Mouse (Mus musculus): ENCODE results near the gene Itgb2. TPM values are rescaled to one million over a fixed set of nuclear protein-coding genes. Genes with fewer than 3 reads are reported as not detected.

Gene Itgb2
- total RNA-seq, 1 experiment = 0.54 TPM

GRCm38 (mm10) chr10:77522746-77523145 is 7.3 kb upstream of the Itgb2 start:
- H3K27ac ChIP-seq (ENCODE audit: insufficient read depth, low read depth, low read length, poor library complexity, severe bottlenecking) = no peak overlapping the region

DNA sequence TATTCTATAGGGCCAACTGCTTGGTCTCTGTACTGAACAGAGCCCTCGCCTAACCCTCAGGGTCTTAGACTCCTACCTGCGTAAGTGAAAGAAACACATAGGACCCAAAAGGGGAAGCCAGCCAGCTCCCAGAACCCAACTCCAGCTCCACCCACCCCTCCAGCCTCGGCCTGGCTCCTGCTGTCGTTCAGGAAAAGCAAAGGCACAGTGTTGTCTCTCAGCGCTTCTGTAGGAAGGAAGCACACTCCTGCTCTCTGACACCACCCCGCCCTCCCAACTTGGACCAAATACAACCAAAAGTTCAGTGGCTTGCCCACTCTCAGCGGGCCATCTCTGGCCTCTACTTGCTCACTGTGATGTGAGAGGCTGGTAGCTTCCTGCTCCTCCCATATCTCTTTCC is 6.7 kb upstream of the Itgb2 start:
- TF ChIP-seq ZNF384 (IDR thresholded peaks at IDR 0.05; ENCODE audit: low read depth, low read length) (no peak), CHD2 (IDR thresholded peaks at IDR 0.05; ENCODE audit: low read depth, low read length) (no peak), ZC3H11A (IDR thresholded peaks at IDR 0.05; ENCODE audit: borderline replicate concordance, low read depth, low read length) (no peak), MAFK (IDR thresholded peaks at IDR 0.05; ENCODE audit: insufficient read depth, low read depth, low read length) (no peak), HCFC1 (IDR thresholded peaks at IDR 0.05; ENCODE audit: borderline replicate concordance, insufficient read depth, low read length) (no peak)
- peaks cover 0 to 8% of the 10 kb centered on the region in 2 experiments; a peak in 2 of 4 replicates for H3K4me1 ChIP-seq (ENCODE audit: control insufficient read depth in 2 of 2, insufficient read depth in 2 of 2, low read length in 2 of 2, poor library complexity in 1 of 2)
- peak overlapping the region in 1 of 2 experiments; percentile 33; a peak in 1 of 4 replicates for H3K4me3 ChIP-seq (ENCODE audit: insufficient read depth in 1 of 2, low read depth in 1 of 2, low read length in 2 of 2, poor library complexity in 1 of 2, severe bottlenecking in 1 of 2)
- H3K27ac ChIP-seq (ENCODE audit: insufficient read depth, low read depth, low read length, poor library complexity, severe bottlenecking) = no peak overlapping the region
- no peak for DNase-seq (ENCODE audit: low read depth, low spot score)
- H3K36me3 ChIP-seq (ENCODE audit: control insufficient read depth, insufficient read depth, low read length, poor library complexity, severe bottlenecking) = no peaks in the 10 kb centered on the region
- no peak overlapping the region for H3K9ac ChIP-seq (ENCODE audit: insufficient read depth, low read depth, low read length, poor library complexity, severe bottlenecking)
- no peaks in the 10 kb centered on the region for H3K9me3 ChIP-seq (ENCODE audit: control insufficient read depth, insufficient read depth, low read depth, low read length)
- in situ Hi-C loops (cut with MboI; ENCODE audit: low sequenced_read_pairs in 2 of 2, unreplicated experiment in 2 of 2) = no loop called here

More at GRCm38 (mm10) chr10:77522746-77523145, 7.3 kb upstream of the Itgb2 start:
- no peak overlapping the region for H3K9ac ChIP-seq (ENCODE audit: insufficient read depth, low read depth, low read length, poor library complexity, severe bottlenecking)
- H3K9me3 ChIP-seq (ENCODE audit: control insufficient read depth, insufficient read depth, low read depth, low read length) = no peaks in the 10 kb centered on the region
- peaks cover 0 to 8% of the 10 kb centered on the region in 2 experiments; a peak in 2 of 4 replicates for H3K4me1 ChIP-seq (ENCODE audit: control insufficient read depth in 2 of 2, insufficient read depth in 2 of 2, low read length in 2 of 2, poor library complexity in 1 of 2)
- in situ Hi-C loops (cut with MboI; ENCODE audit: low sequenced_read_pairs in 2 of 2, unreplicated experiment in 2 of 2) = no loop called here
- TF ChIP-seq ZNF384 (IDR thresholded peaks at IDR 0.05; ENCODE audit: low read depth, low read length) = no peak
- no peak for TF ChIP-seq ZC3H11A (IDR thresholded peaks at IDR 0.05; ENCODE audit: borderline replicate concordance, low read depth, low read length)
- TF ChIP-seq CHD2 (IDR thresholded peaks at IDR 0.05; ENCODE audit: low read depth, low read length) = no peak
- no peak for TF ChIP-seq HCFC1 (IDR thresholded peaks at IDR 0.05; ENCODE audit: borderline replicate concordance, insufficient read depth, low read length)
- no peak for TF ChIP-seq MAFK (IDR thresholded peaks at IDR 0.05; ENCODE audit: insufficient read depth, low read depth, low read length)
- H3K36me3 ChIP-seq (ENCODE audit: control insufficient read depth, insufficient read depth, low read length, poor library complexity, severe bottlenecking) = no peaks in the 10 kb centered on the region
- peak overlapping the region; percentile 32 to 56 for H3K4me3 ChIP-seq (ENCODE audit: insufficient read depth in 1 of 2, low read depth in 1 of 2, low read length in 2 of 2, poor library complexity in 1 of 2, severe bottlenecking in 1 of 2)
- no peak for DNase-seq (ENCODE audit: low read depth, low spot score)

- Histone ChIP-seq H3K4me3 (ENCODE audit: insufficient read depth in 1 of 2, low read depth in 1 of 2, low read length in 2 of 2, poor library complexity in 1 of 2, severe bottlenecking in 1 of 2) (no peak overlapping the region), H3K27ac (ENCODE audit: insufficient read depth, low read depth, low read length, poor library complexity, severe bottlenecking) (no peak overlapping the region)
- in situ Hi-C loops (cut with MboI; ENCODE audit: low sequenced_read_pairs in 2 of 2, unreplicated experiment in 2 of 2) = no loop called here
Measured at GRCm38 (mm10) chr10:77526488-77526887, 3.6 kb upstream of the Itgb2 start.

DNA sequence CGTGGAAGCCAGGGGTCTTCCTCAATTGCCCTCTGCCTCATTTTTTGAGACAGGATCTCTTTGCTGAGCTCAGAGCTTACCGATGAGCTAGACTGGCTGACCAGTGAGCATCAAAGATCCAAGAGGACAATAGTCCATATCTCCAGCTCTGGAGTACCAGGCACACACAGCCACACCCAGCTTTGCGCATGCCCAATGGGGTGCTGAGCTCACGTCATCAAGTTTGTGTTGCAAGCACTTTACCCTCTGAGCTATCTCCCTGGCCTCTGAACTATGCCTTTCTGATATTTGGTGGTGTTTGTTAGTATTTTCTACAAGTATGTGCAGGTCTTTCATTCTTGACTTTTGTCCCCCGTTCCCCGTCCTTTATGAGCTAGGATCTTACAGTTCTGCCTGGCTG is 1.4 kb upstream of the Itgb2 start:
- no peak overlapping the region for H3K27ac ChIP-seq (ENCODE audit: insufficient read depth, low read depth, low read length, poor library complexity, severe bottlenecking)
- in situ Hi-C loops (cut with MboI; ENCODE audit: low sequenced_read_pairs in 2 of 2, unreplicated experiment in 2 of 2) = no loop called here
- H3K36me3 ChIP-seq (ENCODE audit: control insufficient read depth, insufficient read depth, low read length, poor library complexity, severe bottlenecking) = no peaks in the 10 kb centered on the region
- H3K4me3 ChIP-seq (ENCODE audit: insufficient read depth in 1 of 2, low read depth in 1 of 2, low read length in 2 of 2, poor library complexity in 1 of 2, severe bottlenecking in 1 of 2) = no peak overlapping the region
- TF ChIP-seq ZC3H11A (IDR thresholded peaks at IDR 0.05; ENCODE audit: borderline replicate concordance, low read depth, low read length) (no peak), ZNF384 (IDR thresholded peaks at IDR 0.05; ENCODE audit: low read depth, low read length) (no peak), HCFC1 (IDR thresholded peaks at IDR 0.05; ENCODE audit: borderline replicate concordance, insufficient read depth, low read length) (no peak), CHD2 (IDR thresholded peaks at IDR 0.05; ENCODE audit: low read depth, low read length) (no peak), MAFK (IDR thresholded peaks at IDR 0.05; ENCODE audit: insufficient read depth, low read depth, low read length) (no peak)
- no peak overlapping the region for H3K9ac ChIP-seq (ENCODE audit: insufficient read depth, low read depth, low read length, poor library complexity, severe bottlenecking)
- H3K4me1 ChIP-seq (ENCODE audit: control insufficient read depth in 2 of 2, insufficient read depth in 2 of 2, low read length in 2 of 2, poor library complexity in 1 of 2) = peaks cover 0 to 4% of the 10 kb centered on the region in 2 experiments; a peak in 1 of 4 replicates
- DNase-seq (ENCODE audit: low read depth, low spot score) = no peak
- no peaks in the 10 kb centered on the region for H3K9me3 ChIP-seq (ENCODE audit: control insufficient read depth, insufficient read depth, low read depth, low read length)

More at GRCm38 (mm10) chr10:77526488-77526887, 3.6 kb upstream of the Itgb2 start:
- no peaks in the 10 kb centered on the region for H3K36me3 ChIP-seq (ENCODE audit: control insufficient read depth, insufficient read depth, low read length, poor library complexity, severe bottlenecking)
- no peak for DNase-seq (ENCODE audit: low read depth, low spot score)
- no peak overlapping the region for H3K9ac ChIP-seq (ENCODE audit: insufficient read depth, low read depth, low read length, poor library complexity, severe bottlenecking)
- peaks cover 0 to 8% of the 10 kb centered on the region in 2 experiments; a peak in 2 of 4 replicates for H3K4me1 ChIP-seq (ENCODE audit: control insufficient read depth in 2 of 2, insufficient read depth in 2 of 2, low read length in 2 of 2, poor library complexity in 1 of 2)
- no peak for TF ChIP-seq ZC3H11A (IDR thresholded peaks at IDR 0.05; ENCODE audit: borderline replicate concordance, low read depth, low read length)
- TF ChIP-seq MAFK (IDR thresholded peaks at IDR 0.05; ENCODE audit: insufficient read depth, low read depth, low read length) = no peak
- TF ChIP-seq ZNF384 (IDR thresholded peaks at IDR 0.05; ENCODE audit: low read depth, low read length) = peak; percentile 91
- no peak for TF ChIP-seq CHD2 (IDR thresholded peaks at IDR 0.05; ENCODE audit: low read depth, low read length)
- no peak for TF ChIP-seq HCFC1 (IDR thresholded peaks at IDR 0.05; ENCODE audit: borderline replicate concordance, insufficient read depth, low read length)
- no peaks in the 10 kb centered on the region for H3K9me3 ChIP-seq (ENCODE audit: control insufficient read depth, insufficient read depth, low read depth, low read length)
